In the genomic region with DNA sequence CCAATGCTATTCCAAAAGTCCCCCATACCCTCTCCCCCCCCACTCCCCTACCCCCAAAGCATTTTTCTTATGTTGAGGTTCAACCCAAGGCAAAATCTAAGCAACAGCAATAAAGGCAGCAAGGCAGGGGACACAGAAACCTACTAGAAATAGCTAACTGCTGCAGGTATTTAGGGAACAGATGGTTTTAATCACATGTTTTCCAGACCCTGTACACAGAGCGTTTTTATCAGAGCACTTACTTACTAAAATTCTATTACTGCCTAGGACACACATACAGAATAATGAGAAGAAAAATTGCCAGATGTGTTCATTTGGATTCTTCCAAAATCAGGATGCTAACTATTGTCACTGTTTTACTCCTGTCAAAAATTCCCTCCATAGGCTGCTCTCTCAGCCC, we compare ENCODE assay signal across 23 mouse cellular contexts.
"Had no signal": no experiment of that assay in that cellular context is flagged by ENCODE, and none has a peak within 500 bp of the region (broad histone marks: within the 10 kb centered on the region; RNA-seq: fewer than 3 reads in every experiment).

No protein-coding gene starts in this region.

- H3K4me1 ChIP-seq: hindbrain, embryonic 13.5 days; kidney, embryonic 15.5 days; liver, embryonic 13.5 days; liver, embryonic 15.5 days had no signal

- H3K9me3 ChIP-seq: heart, embryonic 10.5 days; heart, embryonic 12.5 days; hindbrain, embryonic 13.5 days; hindbrain, embryonic 15.5 days; kidney, embryonic 15.5 days; liver, embryonic 13.5 days; liver, embryonic 15.5 days had no signal

- H3K4me2 ChIP-seq: heart, embryonic 12.5 days; hindbrain, embryonic 13.5 days; hindbrain, embryonic 15.5 days; kidney, embryonic 15.5 days; liver, embryonic 11.5 days; liver, embryonic 13.5 days; liver, embryonic 15.5 days had no signal

- H3K9ac ChIP-seq: heart, embryonic 12.5 days; hindbrain, embryonic 13.5 days; hindbrain, embryonic 15.5 days; kidney, embryonic 15.5 days; liver, embryonic 13.5 days; liver, embryonic 15.5 days; liver, postnatal 0 days had no signal

- H3K27ac ChIP-seq: heart, embryonic 10.5 days; hindbrain, embryonic 15.5 days; hindbrain, postnatal 0 days; kidney, embryonic 15.5 days; kidney, postnatal 0 days; left cerebral cortex, adult 2 months; liver, embryonic 13.5 days; liver, embryonic 15.5 days had no signal

- H3K36me3 ChIP-seq: heart, embryonic 10.5 days; heart, embryonic 12.5 days; hindbrain, embryonic 13.5 days; hindbrain, embryonic 15.5 days; kidney, embryonic 15.5 days; liver, embryonic 13.5 days; liver, embryonic 15.5 days had no signal

- ATAC-seq: hindbrain, postnatal 0 days; intestine, embryonic 16.5 days; liver, postnatal 0 days had no signal

- H3K4me3 ChIP-seq: heart, embryonic 10.5 days; heart, embryonic 12.5 days; hindbrain, embryonic 13.5 days; hindbrain, embryonic 15.5 days; kidney, embryonic 15.5 days; left cerebral cortex, adult 2 months; liver, embryonic 13.5 days; liver, embryonic 15.5 days had no signal

- H3K27me3 ChIP-seq: heart, embryonic 12.5 days; hindbrain, embryonic 13.5 days; hindbrain, embryonic 15.5 days; kidney, embryonic 15.5 days; liver, embryonic 13.5 days; liver, embryonic 15.5 days had no signal

- DNase-seq: gastrocnemius, postnatal 14 days; gastrocnemius, postnatal 36 days; heart, adult 18-20 months; heart, postnatal 10 days; kidney, adult 11 months; kidney, adult 2 months; kidney, adult 9 months; kidney, postnatal 14 days; kidney, postnatal 36 days; liver; liver, embryonic 13.5 days; liver, postnatal 0 days had no signal
